Mouse (Mus musculus) heart, adult 8-10 months (tissue): ENCODE measurements around the gene Kat5. TPM values are rescaled to one million over a fixed set of nuclear protein-coding genes. Genes with fewer than 3 reads are reported as not detected.

Source experiments
- DNase-seq: peaks from one replicate; pipeline ENCODE4 v3.0.0; 2022; ENCODE audit warnings: low spot score
- total RNA-seq, 4 experiments: library from RNA; stranded (reverse); gene quantifications; 2 replicates each; pipeline ENCODE4 v1.2.4; 2022

Gene Kat5
- total RNA-seq, 4 experiments from 2014 or later = 23.1 to 38.7 (median 29.3) TPM

GRCm38 (mm10) chr19:5571831-5572230, 38.2 kb downstream of the Kat5 start:
- peak; percentile 16 for DNase-seq

DNA sequence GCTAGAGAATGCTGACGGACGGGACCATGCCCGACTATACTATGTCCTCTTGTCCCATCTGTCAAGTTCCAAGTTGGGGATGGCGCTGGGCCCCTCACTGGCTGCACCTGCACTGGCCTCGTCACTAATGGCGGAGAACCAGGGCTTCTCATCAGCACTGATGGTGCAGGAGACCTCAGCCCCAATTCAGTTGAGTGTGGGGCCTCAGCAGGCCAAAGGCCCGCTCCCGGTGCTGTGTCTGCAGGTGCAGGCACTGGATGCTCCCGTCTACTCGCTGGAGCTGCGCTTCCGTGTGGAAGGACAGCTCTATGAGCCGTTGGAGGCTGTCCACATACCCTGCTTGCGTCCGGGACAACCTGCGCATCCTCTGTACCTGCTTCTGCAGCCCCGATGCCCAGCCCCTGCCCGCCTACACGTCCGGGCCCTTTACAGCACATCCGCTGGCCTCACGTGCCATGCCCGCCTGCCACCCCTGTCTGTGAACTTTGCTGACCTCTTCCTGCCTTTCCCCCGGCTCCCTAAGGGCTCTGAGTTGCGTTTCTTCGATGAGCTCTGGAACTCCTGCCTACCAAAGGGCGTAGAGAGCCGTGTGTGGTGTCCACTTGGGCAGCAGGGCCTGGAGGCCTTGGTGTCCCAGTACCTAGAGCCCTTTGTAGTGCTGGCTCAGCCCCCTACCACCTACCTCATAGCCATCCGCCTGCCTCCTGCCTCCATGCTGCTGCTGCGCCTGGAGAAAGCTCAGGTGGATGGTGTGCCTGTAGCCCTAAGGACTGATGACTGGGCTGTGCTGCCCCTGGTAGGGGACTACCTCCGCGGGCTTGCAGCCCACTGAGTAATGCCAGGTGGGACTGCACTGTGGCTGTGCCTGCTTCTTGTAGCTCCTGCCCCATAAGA, 39.4 kb downstream of the Kat5 start:
- no peak for DNase-seq

- DNase-seq = no peak
Measured at GRCm38 (mm10) chr19:5569521-5569920, 40.5 kb downstream of the Kat5 start.

GRCm38 (mm10) chr19:5568470-5569140, 41.4 kb downstream of the Kat5 start:
- DNase-seq = peak; percentile 81

DNA sequence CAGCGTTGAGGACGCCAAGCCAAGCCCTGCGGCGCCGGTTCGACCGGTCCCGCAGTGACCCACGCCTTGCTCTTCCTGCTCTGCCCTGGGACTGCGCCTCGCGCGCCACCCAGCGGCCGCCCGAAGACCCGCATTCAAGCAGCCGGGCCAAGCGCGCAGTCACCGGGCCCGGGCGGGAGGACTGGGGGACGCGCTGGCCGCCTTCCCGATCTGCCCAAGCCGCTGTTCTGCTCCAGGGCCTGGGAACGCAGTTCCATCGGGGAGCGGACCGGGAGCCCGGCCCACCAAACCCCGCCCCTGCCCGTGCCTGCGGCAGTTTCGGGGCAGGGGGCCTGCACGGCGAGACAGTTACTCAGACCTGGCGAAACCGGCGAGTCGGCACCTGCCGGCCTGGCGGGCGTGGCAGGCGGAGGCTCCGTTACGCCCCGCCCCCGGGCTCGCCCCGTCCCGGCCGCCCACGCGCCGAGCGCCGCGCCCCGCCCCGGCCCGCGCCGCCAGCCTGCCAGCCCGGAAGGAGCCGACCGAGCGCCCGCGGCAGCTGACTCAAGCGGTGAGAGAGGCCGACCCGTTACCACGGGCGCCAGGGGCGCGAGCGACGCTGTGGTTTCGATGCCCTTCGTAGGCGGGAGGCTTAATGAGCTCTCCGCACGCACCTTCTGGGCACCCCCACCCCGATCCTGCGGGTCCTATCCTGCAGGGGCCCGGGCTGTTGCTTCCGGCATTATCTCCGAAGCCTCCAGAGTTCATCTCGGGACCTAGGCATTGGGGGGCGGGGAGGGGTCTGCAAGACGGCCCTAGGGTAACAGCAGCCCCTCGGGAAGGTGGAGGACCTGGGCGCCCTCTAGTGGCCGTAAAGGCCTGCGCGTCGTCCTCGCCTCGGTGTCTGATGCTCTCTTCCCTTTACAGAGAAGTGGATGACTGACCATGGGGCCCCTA, 42.2 kb downstream of the Kat5 start, which contains the start of gene Ap5b1:
Gene Ap5b1, plus strand, starts transcription at position 492 of the 936 bp plus-strand sequence.
- DNase-seq = peak; percentile 89

- DNase-seq = no peak
Measured at GRCm38 (mm10) chr19:5567180-5567533, 42.9 kb downstream of the Kat5 start.

DNA sequence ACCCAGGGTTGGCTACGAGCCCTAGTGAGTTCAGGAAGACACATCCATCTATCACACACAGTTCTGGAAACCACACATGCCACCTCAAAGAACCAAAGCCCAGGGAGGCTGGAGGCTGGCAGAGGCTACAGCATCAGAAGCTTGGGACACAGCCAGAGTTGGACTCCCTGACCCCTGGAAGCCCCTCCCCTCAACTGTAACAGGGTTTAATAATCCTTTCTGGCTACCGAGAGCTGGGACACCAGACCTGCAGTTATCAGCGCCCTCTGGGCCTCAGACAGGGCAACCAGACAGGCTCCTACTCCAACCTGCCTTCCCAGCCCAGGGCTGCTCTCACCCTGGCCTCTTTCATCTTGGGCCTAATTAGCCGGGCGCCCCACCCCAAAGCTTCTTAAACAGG, 43.7 kb downstream of the Kat5 start:
- no peak for DNase-seq

GRCm38 (mm10) chr19:5562776-5563175, 47.3 kb downstream of the Kat5 start:
- DNase-seq = no peak

DNA sequence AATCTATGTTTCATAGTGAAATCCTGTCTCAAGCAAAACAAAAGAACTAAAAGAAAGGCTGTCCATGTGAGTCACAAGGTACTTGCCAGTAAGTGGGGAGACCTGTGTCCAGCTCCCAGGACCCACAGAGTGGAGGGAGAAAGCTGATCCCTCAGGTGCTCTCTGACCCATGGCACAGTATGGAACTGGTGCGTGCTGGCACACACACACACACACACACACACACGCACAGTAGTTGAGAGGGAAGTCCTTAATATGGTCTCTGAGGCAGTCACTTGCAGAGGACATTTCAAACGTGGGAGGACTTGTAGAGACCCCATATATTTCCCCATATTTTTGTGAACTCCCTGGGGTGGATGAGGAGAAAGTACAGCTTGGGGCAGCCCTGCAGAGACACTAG, 48.2 kb downstream of the Kat5 start:
- no peak for DNase-seq

GRCm38 (mm10) chr19:5561252-5561790, 48.7 kb downstream of the Kat5 start:
- DNase-seq = no peak

DNA sequence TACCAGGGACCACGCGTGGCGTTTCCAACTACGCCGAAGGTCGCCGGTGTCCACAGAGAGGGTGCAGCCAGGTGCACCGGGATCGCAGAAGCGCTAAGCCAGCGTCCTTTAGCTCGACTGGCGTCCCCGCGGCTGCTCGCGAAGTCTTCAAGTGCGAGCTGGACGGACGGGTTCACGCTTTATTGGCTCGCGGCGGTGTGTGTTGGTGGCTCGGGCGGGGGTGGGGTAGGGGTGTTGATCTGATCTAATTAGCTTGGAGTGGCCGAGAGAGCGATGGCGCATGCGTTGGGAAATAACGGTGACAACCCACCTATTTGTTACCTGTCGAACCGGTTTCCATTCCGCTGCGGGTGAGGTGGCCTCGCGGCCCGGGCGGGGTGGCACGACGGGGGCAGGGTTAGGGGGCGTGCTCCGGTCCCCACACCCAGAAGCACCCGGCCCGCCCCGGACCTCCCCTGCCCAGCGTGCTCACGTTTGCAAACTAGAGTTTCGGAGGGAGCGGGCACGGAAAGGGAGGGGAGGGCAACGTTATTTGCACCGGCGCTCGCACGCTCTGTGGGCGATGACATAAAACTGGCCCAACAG, 49.5 kb downstream of the Kat5 start, which contains the start of gene Ovol1:
Gene Ovol1, minus strand, starts transcription at position 190 of the 585 bp plus-strand sequence.
- DNase-seq = no peak

DNA sequence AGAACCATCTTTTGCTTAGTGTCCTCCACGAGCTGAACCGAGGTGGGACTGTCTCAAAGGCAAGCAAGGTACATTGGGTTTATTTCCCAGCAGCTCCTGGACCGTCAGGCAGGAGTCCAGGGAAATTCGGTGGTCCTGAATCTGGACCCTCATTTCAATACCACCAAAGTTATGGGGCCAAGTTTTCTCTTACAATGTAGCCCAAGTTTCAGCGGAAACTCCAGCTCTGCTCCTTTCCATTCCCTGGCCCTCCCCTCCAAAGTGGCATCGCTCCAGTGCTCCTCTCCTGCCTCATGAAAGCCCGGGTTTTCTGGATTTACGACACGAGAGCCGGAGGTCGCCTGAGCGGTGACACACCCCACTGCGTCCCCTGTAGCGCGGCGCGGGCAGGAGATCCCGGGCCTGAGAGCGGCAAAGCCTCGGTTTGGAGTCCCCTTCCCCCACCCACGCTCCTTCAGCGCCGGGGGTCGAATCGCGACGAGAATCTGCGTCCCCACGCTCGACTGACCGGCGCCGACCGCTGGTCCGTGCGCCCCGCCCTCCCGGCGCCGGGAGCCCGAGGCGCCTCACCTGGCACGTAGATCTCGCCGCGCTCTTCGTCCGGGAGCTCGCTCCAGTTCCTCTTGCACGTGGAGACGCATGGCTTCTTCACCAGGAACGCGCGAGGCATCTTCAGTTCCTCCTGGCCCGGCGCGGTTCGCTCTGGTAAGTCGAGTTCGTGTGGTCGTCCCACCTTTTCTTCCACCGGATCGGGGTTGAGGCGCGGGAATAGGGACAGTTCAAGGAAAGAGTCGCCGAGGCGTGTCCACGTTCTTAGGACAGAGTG, 50.2 kb downstream of the Kat5 start:
- no peak for DNase-seq

DNA sequence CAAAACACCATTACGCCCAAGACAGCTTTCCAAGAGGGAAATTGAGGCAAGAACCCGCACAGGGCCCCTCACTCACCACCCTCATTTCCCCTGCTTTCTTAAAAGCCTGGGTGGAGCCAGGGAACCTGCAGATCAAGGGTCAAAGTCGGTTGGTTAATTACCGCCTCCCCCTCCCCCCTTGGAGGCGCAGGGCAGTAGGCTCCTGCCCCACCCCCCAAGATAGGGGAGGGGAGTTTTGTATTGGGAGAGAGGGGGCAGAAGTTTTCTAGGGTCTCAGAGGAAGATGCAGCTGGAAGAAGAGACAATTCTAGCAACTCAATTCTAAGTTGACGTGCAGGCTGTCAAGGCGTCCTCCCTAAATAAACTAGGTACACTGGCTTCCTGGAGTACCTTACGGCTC, 50.8 kb downstream of the Kat5 start:
- no peak for DNase-seq

DNA sequence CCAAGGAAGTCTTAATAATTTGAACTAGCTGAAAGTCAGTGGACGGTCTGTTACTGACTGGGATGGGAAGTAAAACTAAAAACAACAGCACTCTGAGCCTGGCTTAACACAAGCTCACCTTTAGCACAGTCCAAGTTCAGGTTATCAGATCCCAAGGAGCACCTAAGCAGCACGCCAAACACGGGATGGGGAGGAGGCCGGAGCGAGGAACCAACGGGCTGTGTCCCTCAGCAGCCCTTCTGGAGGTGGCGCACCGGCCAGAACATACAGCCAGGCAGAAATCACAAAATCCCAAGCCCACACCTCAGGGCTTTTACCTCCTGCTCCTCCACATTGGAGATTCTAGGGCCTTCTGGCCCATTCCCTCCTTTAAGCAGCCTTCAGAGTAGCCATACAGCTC, 51.3 kb downstream of the Kat5 start:
- no peak for DNase-seq

DNA sequence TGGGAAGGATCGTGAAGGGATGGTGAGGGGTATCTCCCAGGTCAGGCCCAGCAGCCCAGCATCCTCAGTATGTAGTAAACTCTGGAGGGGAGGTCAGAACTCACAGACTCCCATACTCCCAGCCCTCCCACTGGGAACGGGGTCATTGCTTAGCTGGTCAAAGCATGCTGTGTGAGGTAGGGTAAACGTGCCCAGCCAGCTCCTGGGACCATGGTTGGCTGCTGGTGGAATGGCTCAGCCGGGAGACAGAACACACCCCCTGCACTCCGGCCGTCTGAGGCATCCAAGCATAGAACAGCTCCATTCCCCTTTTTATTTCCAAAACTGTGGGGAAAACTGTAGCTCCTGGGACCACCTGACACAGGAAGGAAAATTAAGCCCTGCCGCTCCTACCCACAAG, 51.9 kb downstream of the Kat5 start:
- DNase-seq = no peak

GRCm38 (mm10) chr19:5554212-5554611, 55.8 kb downstream of the Kat5 start:
- no peak for DNase-seq

GRCm38 (mm10) chr19:5553802-5554201, 56.2 kb downstream of the Kat5 start:
- DNase-seq = no peak
